Mouse (Mus musculus): ENCODE results near the gene Ccer2.

DNA sequence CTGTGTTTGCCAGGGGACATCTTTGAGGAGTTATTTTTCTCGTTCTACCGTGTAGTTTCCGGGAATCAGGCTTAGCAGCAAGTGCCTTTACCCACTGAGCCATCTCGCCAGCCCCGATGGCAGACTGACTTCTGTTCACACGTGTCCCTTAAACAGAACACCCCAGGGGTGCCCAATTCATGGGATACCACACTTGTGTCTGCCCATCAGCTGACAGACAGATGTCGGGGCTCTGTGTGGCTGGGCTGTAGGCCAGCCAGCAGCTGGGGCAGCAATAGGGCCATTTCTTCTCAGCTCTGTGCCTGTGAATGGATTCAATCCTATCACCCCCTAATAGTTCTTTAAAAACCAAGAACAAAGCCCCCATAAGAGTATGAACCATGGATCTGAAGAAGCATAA, 19.2 kb downstream of the Ccer2 start:
- TF ChIP-seq CTCF (IDR thresholded peaks at IDR 0.05) (no peak), EP300 (IDR thresholded peaks at IDR 0.05) (no peak)
